Comparison of ENCODE assay signal across 15 mouse cellular contexts in genomic region chr7:109609565-109610345, GRCm38 (mm10).
DNase-seq lines count a peak whose midpoint lies in the region; ATAC-seq and TF ChIP-seq lines count a peak whose summit lies in the region.
"Had no signal": no experiment of that assay in that cellular context is flagged by ENCODE, and none has a peak within 500 bp of the region (broad histone marks: within the 10 kb centered on the region; RNA-seq: fewer than 3 reads in every experiment).

No protein-coding gene starts in this region.

- H3K36me3 ChIP-seq in hindbrain, embryonic 10.5 days = no peaks in the 10 kb centered on the region
- no peaks in the 10 kb centered on the region for H3K36me3 ChIP-seq in hindbrain, embryonic 11.5 days (ENCODE audit: control insufficient read depth, insufficient read depth, low read length)
- H3K36me3 ChIP-seq in CH12.LX (replicated peaks in 1 of 2; ENCODE audit: control insufficient read depth in 1 of 2, insufficient read depth in 1 of 2, low read length in 1 of 2) (no peaks in the 10 kb centered on the region), ES-E14 (ENCODE audit: control insufficient read depth, insufficient read depth, low read length, poor library complexity, severe bottlenecking) (no peaks in the 10 kb centered on the region)
- no peaks in the 10 kb centered on the region for H3K36me3 ChIP-seq in embryonic facial prominence, embryonic 14.5 days (ENCODE audit: control insufficient read depth, insufficient read depth, low read length)
- H3K36me3 ChIP-seq in intestine, postnatal 0 days (ENCODE audit: control insufficient read depth, insufficient read depth) = no peaks in the 10 kb centered on the region

- H3K4me1 ChIP-seq in hindbrain, embryonic 10.5 days (replicated peaks) = peaks cover 56% of the 10 kb centered on the region
- peaks cover 3% of the 10 kb centered on the region; the same call in 1 of the 2 replicates for H3K4me1 ChIP-seq in hindbrain, embryonic 11.5 days (replicated peaks; ENCODE audit: control insufficient read depth, insufficient read depth, low read length)
- H3K4me1 ChIP-seq in CH12.LX (ENCODE audit: control insufficient read depth in 1 of 2, insufficient read depth in 2 of 2) = peaks cover 4 to 29% of the 10 kb centered on the region in 2 experiments; a peak in 2 of 4 replicates
- peaks cover 8 to 33% of the 10 kb centered on the region in 2 experiments; a peak in 2 of 4 replicates for H3K4me1 ChIP-seq in ES-E14 (ENCODE audit: control insufficient read depth in 2 of 2, insufficient read depth in 2 of 2, low read length in 2 of 2, poor library complexity in 1 of 2)
- peaks cover 21% of the 10 kb centered on the region for H3K4me1 ChIP-seq in embryonic facial prominence, embryonic 14.5 days (ENCODE audit: control insufficient read depth, insufficient read depth, low read length)
- H3K4me1 ChIP-seq in intestine, postnatal 0 days (replicated peaks; ENCODE audit: control insufficient read depth, insufficient read depth, low read length) = peaks cover 12% of the 10 kb centered on the region

- TF ChIP-seq RAD21 in CH12.LX (IDR thresholded peaks at IDR 0.05; ENCODE audit: low read depth, low read length) = no peak

- dilution Hi-C loops in CH12.LX (cut with MboI; ENCODE audit: extremely low pct_ligation_motif_present, extremely low pct_unique_long_range_greater_than_20kb, low sequenced_read_pairs) = no loop called here

- H3K27me3 ChIP-seq in hindbrain, embryonic 10.5 days (ENCODE audit: insufficient read depth, poor library complexity, severe bottlenecking) = no peaks in the 10 kb centered on the region
- no peaks in the 10 kb centered on the region for H3K27me3 ChIP-seq in hindbrain, embryonic 11.5 days (ENCODE audit: control insufficient read depth, insufficient read depth, low read length)
- H3K27me3 ChIP-seq in CH12.LX (replicated peaks) = no peaks in the 10 kb centered on the region
- no peaks in the 10 kb centered on the region for H3K27me3 ChIP-seq in embryonic facial prominence, embryonic 14.5 days (replicated peaks; ENCODE audit: control insufficient read depth, insufficient read depth, low read length)
- no peaks in the 10 kb centered on the region for H3K27me3 ChIP-seq in intestine, postnatal 0 days (replicated peaks; ENCODE audit: control insufficient read depth, insufficient read depth, low read length)

- no peaks in the 10 kb centered on the region for H3K79me2 ChIP-seq in CH12.LX (replicated peaks; ENCODE audit: control insufficient read depth, extremely low read depth, insufficient read depth, poor library complexity, severe bottlenecking)

- no peak for TF ChIP-seq EP300 in CH12.LX (IDR thresholded peaks at IDR 0.05; ENCODE audit: low read length)

- TF ChIP-seq CTCF in CH12.LX (conservative IDR thresholded peaks at IDR 0.05 in 1 of 2, IDR thresholded peaks at IDR 0.05 in 1 of 2; ENCODE audit: low read depth in 2 of 2, low read length in 2 of 2) = no peak
- TF ChIP-seq CTCF in intestine, postnatal 0 days (IDR thresholded peaks at IDR 0.05; ENCODE audit: low read depth) = no peak

- no peak overlapping the region for H3K4me3 ChIP-seq in hindbrain, embryonic 10.5 days
- H3K4me3 ChIP-seq in hindbrain, embryonic 11.5 days (ENCODE audit: low read depth, low read length) = no peak overlapping the region
- H3K4me3 ChIP-seq in CH12.LX (replicated peaks in 1 of 3; ENCODE audit: low read depth in 2 of 3, low read length in 2 of 3, poor library complexity in 1 of 3) = no peak overlapping the region
- H3K4me3 ChIP-seq in ES-E14 (ENCODE audit: insufficient read depth in 1 of 2, low read depth in 1 of 2, low read length in 2 of 2, poor library complexity in 1 of 2, severe bottlenecking in 1 of 2) = no peak overlapping the region; a peak in 1 of 4 replicates
- no peak overlapping the region for H3K4me3 ChIP-seq in embryonic facial prominence, embryonic 14.5 days (ENCODE audit: low read depth, low read length)
- no peak overlapping the region for H3K4me3 ChIP-seq in intestine, postnatal 0 days (ENCODE audit: low read depth, low read length)

- in situ Hi-C loops in CH12.LX (cut with MboI; ENCODE audit: low pct_ligation_motif_present, low pct_unique_long_range_greater_than_20kb, low sequenced_read_pairs) (no loop called here), ES-E14 (cut with MboI; ENCODE audit: low sequenced_read_pairs in 2 of 2, unreplicated experiment in 2 of 2) (no loop called here)

- H3K9ac ChIP-seq in hindbrain, embryonic 11.5 days (ENCODE audit: low read depth, low read length) = no peak overlapping the region
- H3K9ac ChIP-seq in CH12.LX (ENCODE audit: insufficient read depth, low read depth) = no peak overlapping the region
- H3K9ac ChIP-seq in ES-E14 (ENCODE audit: insufficient read depth, low read depth, low read length, poor library complexity, severe bottlenecking) = no peak overlapping the region
- no peak overlapping the region for H3K9ac ChIP-seq in embryonic facial prominence, embryonic 14.5 days (ENCODE audit: low read depth, low read length)
- H3K9ac ChIP-seq in intestine, postnatal 0 days (ENCODE audit: low read depth, low read length) = no peak overlapping the region
- H3K9ac ChIP-seq: forebrain, postnatal 0 days had no signal

- no peaks in the 10 kb centered on the region for H3K9me3 ChIP-seq in hindbrain, embryonic 10.5 days
- H3K9me3 ChIP-seq in hindbrain, embryonic 11.5 days (ENCODE audit: control insufficient read depth, low read length) = no peaks in the 10 kb centered on the region
- H3K9me3 ChIP-seq in CH12.LX (replicated peaks; ENCODE audit: low read length) (no peaks in the 10 kb centered on the region), ES-E14 (ENCODE audit: control insufficient read depth, insufficient read depth, low read depth, low read length) (no peaks in the 10 kb centered on the region)
- H3K9me3 ChIP-seq in embryonic facial prominence, embryonic 14.5 days (ENCODE audit: control insufficient read depth, low read length) = no peaks in the 10 kb centered on the region
- H3K9me3 ChIP-seq in intestine, postnatal 0 days (ENCODE audit: control insufficient read depth) = no peaks in the 10 kb centered on the region

- WGBS in hindbrain, embryonic 10.5 days = 62% methylated on average over 6 of the region's 6 CpGs
- 59% methylated on average over 6 of the region's 6 CpGs for WGBS in hindbrain, embryonic 11.5 days
- 39% methylated on average over 6 of the region's 6 CpGs for WGBS in embryonic facial prominence, embryonic 14.5 days
- WGBS in intestine, postnatal 0 days = 72% methylated on average over 6 of the region's 6 CpGs

- DNase-seq in hindbrain, embryonic 10.5 days (ENCODE audit: low spot score) = peak; percentile 19
- DNase-seq in hindbrain, embryonic 11.5 days (ENCODE audit: low spot score) = no peak
- DNase-seq in CH12.LX (ENCODE audit: extremely low read depth) = peak; percentile 11
- no peak for DNase-seq in ES-E14 (ENCODE audit: low read depth, low spot score)
- DNase-seq in embryonic facial prominence, embryonic 14.5 days (ENCODE audit: low spot score) = peak; percentile 76
- DNase-seq in kidney, adult 8-10 months = no peak
- DNase-seq in gastrocnemius, postnatal 14 days = no peak
- DNase-seq: cerebellum, postnatal 10 days; forebrain, postnatal 0 days; heart, adult 18-20 months; layer of hippocampus, postnatal 36 days; thymus, postnatal 4 days had no signal

- no peak for TF ChIP-seq POLR2A in CH12.LX (IDR thresholded peaks at IDR 0.05; ENCODE audit: low read depth, low read length)

- no peak overlapping the region for H3K4me2 ChIP-seq in hindbrain, embryonic 11.5 days (replicated peaks; ENCODE audit: low read depth, low read length)
- no peak overlapping the region for H3K4me2 ChIP-seq in CH12.LX (ENCODE audit: insufficient read depth, low read depth, poor library complexity, severe bottlenecking)
- no peak overlapping the region for H3K4me2 ChIP-seq in embryonic facial prominence, embryonic 14.5 days (ENCODE audit: low read depth, low read length)
- no peak overlapping the region for H3K4me2 ChIP-seq in intestine, postnatal 0 days (replicated peaks; ENCODE audit: low read depth)
- H3K4me2 ChIP-seq: liver, embryonic 11.5 days had no signal

- H3K27ac ChIP-seq in hindbrain, embryonic 10.5 days = 0 out of 2 replicates have a peak overlapping the region, but pooled peaks have one; percentile 35
- H3K27ac ChIP-seq in hindbrain, embryonic 11.5 days (ENCODE audit: low read depth, low read length) = no peak overlapping the region
- no peak overlapping the region for H3K27ac ChIP-seq in CH12.LX (ENCODE audit: insufficient read depth, low read depth)
- H3K27ac ChIP-seq in ES-E14 (ENCODE audit: insufficient read depth, low read depth, low read length, poor library complexity, severe bottlenecking) = peak overlapping the region; percentile 68
- H3K27ac ChIP-seq in embryonic facial prominence, embryonic 14.5 days (replicated peaks; ENCODE audit: low read depth, low read length) = no peak overlapping the region
- no peak overlapping the region for H3K27ac ChIP-seq in intestine, postnatal 0 days (ENCODE audit: low read depth, low read length)

- ATAC-seq in hindbrain, embryonic 11.5 days (ENCODE audit: low FRiP score) = no peak
- ATAC-seq in embryonic facial prominence, embryonic 14.5 days (ENCODE audit: low read depth) = no peak
- no peak for ATAC-seq in intestine, postnatal 0 days
- ATAC-seq: CD4-positive, CD25-positive, alpha-beta regulatory T cell, adult 4 months; forebrain, postnatal 0 days had no signal

- intact Hi-C loops in gastrocnemius, postnatal 14 days (cut with DNase I; ENCODE audit: low total_unique reads) = loop anchor here (10.0 kb wide), 1 partner anchor 45 kb away; no protein-coding TSS in a partner anchor

TF ChIP-seq in CH12.LX, 34 proteins besides CTCF, POLR2A, EP300 and RAD21 (continues in another document):
- TF ChIP-seq BHLHE40 (IDR thresholded peaks at IDR 0.05; ENCODE audit: low read depth, low read length) = no peak
- no peak for TF ChIP-seq MEF2A (IDR thresholded peaks at IDR 0.05; ENCODE audit: borderline replicate concordance, low read depth, low read length)
- no peak for TF ChIP-seq PAX5 (IDR thresholded peaks at IDR 0.05; ENCODE audit: low read length)
- no peak for TF ChIP-seq HCFC1 (IDR thresholded peaks at IDR 0.05; ENCODE audit: low read depth, low read length)
- no peak for TF ChIP-seq ZKSCAN1 (IDR thresholded peaks at IDR 0.05; ENCODE audit: borderline replicate concordance, low read depth, low read length)
- no peak for TF ChIP-seq USF2 (conservative IDR thresholded peaks at IDR 0.05; ENCODE audit: low read depth, low read length)
- TF ChIP-seq UBTF (IDR thresholded peaks at IDR 0.05; ENCODE audit: low read depth, low read length) = no peak

TF ChIP-seq in ES-E14, 5 proteins besides CTCF, POLR2A, EP300 and RAD21:
- 0 out of 2 replicates have a peak, but pooled peaks have one; percentile 19 for TF ChIP-seq CHD2 (IDR thresholded peaks at IDR 0.05; ENCODE audit: low read depth, low read length)
- TF ChIP-seq MAFK (IDR thresholded peaks at IDR 0.05; ENCODE audit: insufficient read depth, low read depth, low read length) = no peak

Comparison
In these comparisons a context has a peak if more than half of its experiments do, and no peak if none do; other contexts are left out.
1. DNase-seq: peak in hindbrain, embryonic 10.5 days (single experiment), CH12.LX (single experiment) and embryonic facial prominence, embryonic 14.5 days (single experiment); none in hindbrain, embryonic 11.5 days (single experiment), ES-E14 (single experiment), kidney, adult 8-10 months (0 of 2) and gastrocnemius, postnatal 14 days (single experiment).
2. H3K27ac ChIP-seq: peak in hindbrain, embryonic 10.5 days (single experiment) and ES-E14 (single experiment); none in hindbrain, embryonic 11.5 days (single experiment), CH12.LX (single experiment), embryonic facial prominence, embryonic 14.5 days (single experiment) and intestine, postnatal 0 days (single experiment).